Mouse (Mus musculus): ENCODE measurements around the gene Lmod2.

Lmod2 gene

DNA sequence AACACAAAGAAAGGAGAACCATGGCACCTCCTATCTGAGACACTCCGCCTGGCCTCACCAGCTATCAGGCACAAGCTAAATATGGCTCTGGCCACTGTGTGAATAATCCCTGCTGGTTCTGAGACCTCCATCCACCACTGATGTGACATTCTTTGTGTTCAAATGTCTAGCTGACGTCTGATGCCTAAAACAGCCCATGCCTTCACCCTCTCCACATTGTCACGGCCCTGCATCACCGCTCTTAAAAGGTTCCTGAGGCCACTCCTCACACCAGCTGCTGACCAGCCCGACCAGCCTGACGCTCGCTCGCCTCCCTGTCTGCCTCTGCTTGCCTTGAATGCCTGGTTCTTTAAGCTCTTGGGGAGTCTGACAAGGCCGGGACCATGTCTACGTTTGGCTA lies at the start of gene Lmod2:
Gene Lmod2 (plus strand): TSS at position 263 of the 400 bp plus-strand sequence.
- DNase-seq (ENCODE audit: low spot score in 2 of 2): no peak

DNA sequence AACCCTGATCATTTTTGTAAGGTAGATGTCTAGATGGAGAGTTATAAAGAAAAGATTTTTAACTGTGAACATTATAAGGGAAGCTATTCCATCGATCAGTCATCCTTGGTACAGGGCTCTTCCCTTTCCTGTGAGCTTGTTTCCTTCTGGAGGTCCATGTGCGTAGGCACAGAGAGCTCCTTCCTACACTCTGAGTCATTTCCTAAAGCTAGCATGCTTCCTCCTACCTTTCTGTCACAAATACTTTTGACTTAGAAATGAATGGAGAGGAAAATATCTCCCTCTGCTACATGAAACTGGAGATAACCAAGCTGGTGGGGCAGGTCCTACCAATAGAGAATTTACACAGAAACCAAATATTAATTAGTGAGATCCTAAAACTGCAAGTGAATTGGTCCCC lies 47.8 kb upstream of the Lmod2 start:
- no peak for DNase-seq (ENCODE audit: low spot score in 2 of 2)

GRCm38 (mm10) chr6:24552046-24552445 lies 45.5 kb upstream of the Lmod2 start:
- DNase-seq (ENCODE audit: low spot score in 2 of 2): no peak

DNA sequence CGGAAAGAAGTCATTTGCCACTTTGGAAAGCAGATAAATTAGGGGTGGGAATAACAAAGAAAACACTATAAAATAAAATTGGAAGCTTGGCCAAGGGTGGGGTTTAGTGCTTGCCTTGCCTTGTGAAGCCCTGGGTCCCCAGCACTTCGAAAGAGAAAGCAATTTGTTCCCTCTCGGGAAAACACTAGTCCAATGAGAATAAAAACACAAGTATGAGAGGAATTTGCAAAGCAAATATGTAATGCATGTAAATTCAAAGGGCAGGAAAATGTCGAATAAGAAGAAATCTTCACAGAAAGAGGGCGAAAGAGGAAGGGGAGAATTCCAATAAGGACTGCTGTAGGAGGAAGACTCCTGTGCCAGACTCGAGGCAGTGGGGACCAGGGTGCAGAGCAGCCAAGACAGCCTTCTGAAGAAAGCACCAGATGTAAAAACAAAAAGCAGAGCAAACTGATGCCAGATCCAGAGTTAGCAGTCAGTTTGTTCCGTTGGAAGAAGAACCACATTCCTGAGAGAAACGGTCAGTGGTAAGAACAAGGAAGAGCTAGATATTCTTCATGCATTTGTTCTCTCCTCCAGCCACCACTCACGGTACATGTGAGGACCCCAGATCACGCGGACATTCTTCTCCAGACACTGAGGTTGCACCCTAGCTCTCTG lies 43.0 kb upstream of the Lmod2 start:
- no peak for DNase-seq (ENCODE audit: low spot score in 2 of 2)

- no peak for DNase-seq (ENCODE audit: low spot score in 2 of 2)
Measured at GRCm38 (mm10) chr6:24555488-24555887, 42.1 kb upstream of the Lmod2 start.

DNA sequence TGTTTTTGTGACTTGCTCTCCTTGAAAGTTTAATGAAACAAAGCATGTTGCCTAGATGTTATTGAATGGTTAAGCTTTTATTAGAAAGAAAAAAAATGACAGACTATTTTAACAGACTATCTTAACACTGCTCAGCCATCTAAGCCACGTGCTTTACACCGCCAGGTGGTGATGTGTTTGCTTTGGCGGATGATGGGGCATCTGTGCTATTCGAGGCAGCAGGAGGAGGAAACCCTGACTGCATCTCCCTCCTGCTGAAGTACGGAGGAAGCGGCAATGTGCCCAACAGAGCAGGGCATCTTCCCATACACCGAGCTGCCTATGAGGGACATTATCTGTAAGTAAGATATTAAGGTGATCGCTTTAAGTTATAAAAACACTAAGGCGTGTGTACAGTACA lies 33.5 kb upstream of the Lmod2 start:
- no peak for DNase-seq (ENCODE audit: low spot score in 2 of 2)

GRCm38 (mm10) chr6:24564886-24565285 lies 32.7 kb upstream of the Lmod2 start:
- DNase-seq (ENCODE audit: low spot score in 2 of 2): no peak

DNA sequence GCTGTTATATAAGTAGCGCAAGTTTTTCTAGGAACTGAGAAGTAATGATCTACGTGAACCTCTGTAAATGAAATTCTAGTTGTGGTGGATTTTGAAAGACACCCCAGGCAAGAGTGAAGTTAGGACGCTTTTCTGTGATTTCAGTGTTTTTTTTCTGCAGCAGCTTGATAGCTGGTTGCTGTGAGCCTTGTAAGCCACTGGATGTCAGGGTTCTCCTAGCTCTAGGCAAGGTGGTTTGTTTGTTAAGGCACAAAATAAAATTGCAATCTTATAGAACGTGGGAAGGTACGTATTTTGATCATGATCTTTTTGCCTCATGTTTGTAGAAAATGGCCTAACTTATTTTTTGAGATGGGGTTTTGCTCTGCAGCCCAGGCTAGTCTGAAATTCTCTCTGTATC lies 28.6 kb upstream of the Lmod2 start:
- DNase-seq (ENCODE audit: low spot score in 2 of 2): no peak

DNA sequence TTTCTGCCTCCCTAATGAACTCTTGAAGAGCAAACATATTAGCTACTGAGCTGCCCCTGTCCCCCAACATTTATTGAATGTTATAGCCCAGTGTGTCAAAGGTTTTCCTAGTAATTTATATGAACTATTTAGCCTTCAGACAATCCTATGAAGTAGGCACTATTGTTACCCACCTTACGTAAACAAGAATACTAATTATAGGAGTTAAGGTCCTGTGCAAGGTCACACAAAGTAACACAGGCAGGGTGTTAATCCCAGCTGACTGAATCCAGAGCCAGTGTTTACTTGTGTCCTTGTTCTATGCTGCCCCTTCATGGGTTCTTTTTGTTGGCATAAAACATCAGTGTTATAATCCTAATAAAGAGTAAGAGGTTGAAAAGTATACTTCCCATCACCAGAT lies 27.9 kb upstream of the Lmod2 start:
- no peak for DNase-seq (ENCODE audit: low spot score in 2 of 2)

- DNase-seq (ENCODE audit: low spot score in 2 of 2): no peak
Measured at GRCm38 (mm10) chr6:24570278-24570677, 27.3 kb upstream of the Lmod2 start.

- no peak for DNase-seq (ENCODE audit: low spot score in 2 of 2)
Measured at GRCm38 (mm10) chr6:24571126-24571525, 26.4 kb upstream of the Lmod2 start.

GRCm38 (mm10) chr6:24572431-24572830 lies 25.1 kb upstream of the Lmod2 start:
- no peak for DNase-seq (ENCODE audit: low spot score in 2 of 2)

DNA sequence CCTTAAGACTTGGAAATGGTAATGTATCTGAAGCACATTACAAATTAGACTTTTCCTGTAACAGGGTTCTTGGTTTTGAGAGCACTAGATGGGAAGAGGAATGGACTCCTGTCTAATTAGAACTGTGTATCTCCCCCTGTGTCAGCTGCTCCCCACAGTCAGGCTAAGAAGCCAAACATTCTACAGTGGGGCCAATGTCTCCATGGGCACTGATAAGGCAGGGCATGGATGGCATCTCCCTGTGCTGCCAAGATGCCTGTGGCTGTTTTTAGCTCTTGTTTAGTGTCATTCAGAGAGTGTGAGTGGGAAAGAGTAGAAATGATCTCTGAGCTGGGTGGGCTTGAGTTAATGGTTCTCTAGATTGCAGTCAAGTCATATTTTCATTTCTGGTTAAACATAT lies 24.2 kb upstream of the Lmod2 start:
- no peak for DNase-seq (ENCODE audit: low spot score in 2 of 2)

DNA sequence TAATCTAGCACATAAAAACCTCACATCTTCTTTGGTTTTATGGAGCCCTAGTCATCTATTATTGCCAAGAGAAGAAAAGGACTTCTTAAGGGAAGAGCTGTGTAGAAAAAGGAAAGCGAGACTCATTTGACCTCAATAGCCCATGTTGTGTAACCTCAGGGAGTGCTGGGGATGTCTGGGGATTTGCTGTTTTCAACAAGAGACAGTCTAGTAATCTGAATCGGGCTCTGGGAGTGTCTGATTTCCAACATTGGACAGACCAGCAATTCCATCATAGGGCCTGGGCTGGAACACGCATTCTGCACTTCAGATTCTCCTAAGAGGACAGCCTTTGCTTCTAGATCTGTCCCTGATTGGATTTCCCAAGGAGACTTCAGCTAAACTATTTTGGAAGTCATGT lies 14.1 kb upstream of the Lmod2 start:
- DNase-seq (ENCODE audit: low spot score in 2 of 2): no peak

DNA sequence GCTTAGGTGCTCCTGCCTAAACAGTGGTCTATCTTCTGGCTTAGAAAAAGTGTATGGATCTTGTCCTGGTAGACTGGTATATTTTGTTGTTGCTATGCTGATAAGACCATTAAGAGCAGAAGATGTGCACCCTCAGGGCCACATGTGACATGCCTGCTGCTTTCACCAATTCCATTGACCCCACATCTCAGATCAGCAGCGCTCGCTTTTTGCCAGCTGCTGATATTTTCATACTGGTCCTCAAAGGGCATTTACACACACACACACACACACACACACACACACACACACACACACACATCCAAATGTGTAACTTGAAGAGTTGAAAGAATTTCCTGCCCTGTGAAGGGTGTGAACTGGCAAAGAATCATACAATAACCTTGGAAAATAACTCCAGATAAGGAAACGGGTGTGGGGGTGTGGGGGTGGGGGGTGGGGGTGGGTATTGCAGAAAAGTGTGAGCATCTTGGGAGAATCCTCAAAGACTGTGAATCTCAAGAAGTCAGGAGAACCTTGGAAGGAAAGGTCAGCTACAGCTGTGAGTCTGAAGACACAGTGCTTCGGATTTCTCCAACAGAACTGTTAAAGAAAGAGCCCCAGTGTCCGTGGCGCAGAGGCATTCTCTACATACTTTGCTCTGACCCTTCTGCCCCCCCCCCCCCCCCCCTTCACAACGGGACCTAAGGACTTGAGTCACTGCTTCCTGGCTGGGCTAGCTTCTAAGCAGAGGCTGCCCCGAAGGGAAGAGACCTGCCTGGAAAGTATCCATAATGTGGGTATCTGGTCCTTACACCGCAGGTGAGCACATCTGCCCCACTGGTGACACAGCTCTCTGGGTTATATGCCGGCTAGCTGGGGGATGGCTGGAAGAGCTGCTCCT lies 11.9 kb upstream of the Lmod2 start:
- no peak for DNase-seq (ENCODE audit: low spot score in 2 of 2)

DNA sequence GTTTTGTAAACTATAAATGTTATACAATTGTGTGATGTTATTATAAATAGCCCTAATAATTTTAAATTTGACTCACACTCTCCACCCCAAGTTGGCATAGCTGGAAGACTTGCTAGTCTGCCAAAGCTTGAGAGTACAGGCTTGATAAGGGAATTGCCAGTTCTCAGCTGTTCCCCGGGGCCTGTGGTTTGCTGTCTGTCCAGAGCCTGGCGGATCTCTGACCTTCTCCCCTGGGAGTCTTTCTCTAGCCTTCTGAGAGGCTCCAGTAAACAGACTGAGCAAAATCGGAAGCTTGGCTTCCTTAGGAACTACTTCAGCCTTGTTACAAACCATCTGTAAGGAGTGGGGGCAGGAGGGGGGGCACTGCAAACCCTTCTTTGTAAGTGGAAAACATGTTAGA lies 10.7 kb upstream of the Lmod2 start:
- no peak for DNase-seq (ENCODE audit: low spot score in 2 of 2)

- no peak for DNase-seq (ENCODE audit: low spot score in 2 of 2)
Measured at GRCm38 (mm10) chr6:24590282-24590681, 7.3 kb upstream of the Lmod2 start.

- DNase-seq (ENCODE audit: low spot score in 2 of 2): no peak
Measured at GRCm38 (mm10) chr6:24591525-24592218, 5.9 kb upstream of the Lmod2 start.

GRCm38 (mm10) chr6:24599179-24599578 lies 1.6 kb downstream of the Lmod2 start:
- no peak for DNase-seq (ENCODE audit: low spot score in 2 of 2)

DNA sequence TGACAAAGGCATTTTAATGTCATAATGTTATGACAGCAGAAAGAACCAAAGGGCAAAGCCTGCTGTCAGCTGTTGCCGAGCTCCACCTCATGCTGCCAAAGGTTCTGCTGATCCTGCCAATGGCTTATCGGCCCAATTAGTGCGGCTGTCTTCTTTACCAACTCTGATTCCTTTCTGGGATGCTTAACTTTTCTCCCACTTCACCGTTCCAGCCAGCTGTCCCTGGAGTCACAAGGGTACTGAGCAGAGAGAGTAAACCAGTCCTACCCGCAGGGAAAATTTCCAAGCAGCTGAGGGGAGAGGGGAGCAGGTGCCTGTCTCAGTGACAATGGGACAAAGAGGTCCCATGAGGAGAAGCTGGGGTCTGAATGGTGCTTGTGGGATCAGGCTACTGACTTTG lies 2.1 kb downstream of the Lmod2 start:
- no peak for DNase-seq (ENCODE audit: low spot score in 2 of 2)

DNA sequence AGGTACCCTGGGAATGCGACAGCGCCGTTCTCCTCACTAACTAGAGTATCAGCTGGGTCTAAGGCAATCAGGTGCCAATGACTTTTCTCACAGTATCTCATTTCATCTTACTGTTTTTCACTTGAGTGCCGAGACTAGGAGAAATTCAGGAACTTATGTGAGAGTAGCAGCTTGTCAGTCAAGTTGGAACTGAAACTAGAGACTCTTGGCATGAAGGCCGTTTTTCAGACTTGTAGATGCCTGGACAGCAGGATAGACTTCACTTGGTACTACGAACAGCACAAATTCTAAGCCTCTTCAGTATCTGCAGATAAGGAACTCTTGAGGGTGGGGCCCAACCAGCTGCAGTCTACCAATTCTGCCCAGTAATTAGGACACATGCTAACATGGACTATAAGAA lies 2.6 kb downstream of the Lmod2 start:
- DNase-seq (ENCODE audit: low spot score in 2 of 2): no peak

GRCm38 (mm10) chr6:24600726-24601125 lies 3.2 kb downstream of the Lmod2 start:
- no peak for DNase-seq (ENCODE audit: low spot score in 2 of 2)

GRCm38 (mm10) chr6:24601668-24602067 lies 4.1 kb downstream of the Lmod2 start:
- no peak for DNase-seq (ENCODE audit: low spot score in 2 of 2)
